Mouse (Mus musculus): ENCODE measurements around the gene Gm1604a. TPM values are rescaled to one million over a fixed set of nuclear protein-coding genes. Genes with fewer than 3 reads are reported as not detected.
A peak's percentile ranks its signal among the peaks of the same experiment; 100 is the strongest.
"Not testable (repeated sequence)": the region's sequence is repeated elsewhere in the genome, so short reads cannot be mapped to it uniquely, and the experiment has no call there.

Gene Gm1604a
- polyA plus RNA-seq, 1 experiment from 2014 or later, result not detected

- H3K9ac ChIP-seq; H3K27ac ChIP-seq; H3K4me3 ChIP-seq; H3K27me3 ChIP-seq; H3K9me3 ChIP-seq; H3K36me3 ChIP-seq; H3K4me2 ChIP-seq; ATAC-seq (ENCODE audit: low FRiP score); H3K4me1 ChIP-seq (replicated peaks): not testable (repeated sequence)
- WGBS, result no CpG with 5 or more reads among the region's 5 CpGs
These were observed 59.2 kb downstream of the Gm1604a start for GRCm38 (mm10) chr17:7084523-7084922.

- not testable (repeated sequence) for H3K4me2 ChIP-seq; ATAC-seq (ENCODE audit: low FRiP score)
- no CpG with 5 or more reads among the region's 12 CpGs for WGBS
These were observed 60.3 kb downstream of the Gm1604a start for GRCm38 (mm10) chr17:7085469-7086168.

GRCm38 (mm10) chr17:7086836-7087235 is 61.5 kb downstream of the Gm1604a start:
- H3K9me3 ChIP-seq; H3K4me2 ChIP-seq; H3K4me1 ChIP-seq (replicated peaks); ATAC-seq (ENCODE audit: low FRiP score); H3K27ac ChIP-seq; H3K27me3 ChIP-seq; H3K4me3 ChIP-seq; H3K36me3 ChIP-seq; H3K9ac ChIP-seq: not testable (repeated sequence)
- 61% methylated on average over 6 of the region's 8 CpGs for WGBS

More at GRCm38 (mm10) chr17:7085469-7086168, 60.3 kb downstream of the Gm1604a start:
- H3K9me3 ChIP-seq; H3K4me1 ChIP-seq (replicated peaks); H3K9ac ChIP-seq; H3K27ac ChIP-seq; H3K36me3 ChIP-seq; H3K4me3 ChIP-seq; H3K27me3 ChIP-seq: not testable (repeated sequence)

GRCm38 (mm10) chr17:7097835-7098519 is 72.6 kb downstream of the Gm1604a start:
- H3K4me3 ChIP-seq; H3K27ac ChIP-seq; H3K27me3 ChIP-seq; H3K4me2 ChIP-seq; H3K4me1 ChIP-seq (replicated peaks); H3K36me3 ChIP-seq; H3K9me3 ChIP-seq; H3K9ac ChIP-seq: not testable (repeated sequence)
- no CpG with 5 or more reads among the region's 12 CpGs for WGBS
- peak; percentile 84 for ATAC-seq (ENCODE audit: low FRiP score)

GRCm38 (mm10) chr17:7099096-7099495 is 73.7 kb downstream of the Gm1604a start:
- H3K27me3 ChIP-seq; H3K4me2 ChIP-seq; H3K27ac ChIP-seq; H3K9me3 ChIP-seq; H3K4me3 ChIP-seq; H3K9ac ChIP-seq; H3K36me3 ChIP-seq; H3K4me1 ChIP-seq (replicated peaks); ATAC-seq (ENCODE audit: low FRiP score): not testable (repeated sequence)
- 67% methylated on average over 7 of the region's 10 CpGs for WGBS

GRCm38 (mm10) chr17:7102945-7103344 is 77.6 kb downstream of the Gm1604a start:
- not testable (repeated sequence) for H3K4me1 ChIP-seq (replicated peaks); H3K4me3 ChIP-seq; H3K9ac ChIP-seq; H3K4me2 ChIP-seq; H3K27ac ChIP-seq; H3K36me3 ChIP-seq; H3K9me3 ChIP-seq; H3K27me3 ChIP-seq
- WGBS, result no CpG with 5 or more reads among the region's 7 CpGs
- peak; percentile 53; the same call in 1 of the 2 replicates for ATAC-seq (ENCODE audit: low FRiP score)

GRCm38 (mm10) chr17:7111658-7112057 is 86.3 kb downstream of the Gm1604a start:
- H3K4me3 ChIP-seq; H3K4me2 ChIP-seq; H3K27ac ChIP-seq; H3K9me3 ChIP-seq; H3K4me1 ChIP-seq (replicated peaks); H3K27me3 ChIP-seq; ATAC-seq (ENCODE audit: low FRiP score); H3K9ac ChIP-seq; H3K36me3 ChIP-seq: not testable (repeated sequence)
- WGBS, result 88% methylated on average over 3 of the region's 4 CpGs

- H3K9me3 ChIP-seq; H3K4me3 ChIP-seq; H3K4me2 ChIP-seq; ATAC-seq (ENCODE audit: low FRiP score); H3K4me1 ChIP-seq (replicated peaks); H3K9ac ChIP-seq; H3K36me3 ChIP-seq; H3K27ac ChIP-seq; H3K27me3 ChIP-seq: not testable (repeated sequence)
- WGBS, result 89% methylated on average over 8 of the region's 8 CpGs
These were observed 90.9 kb downstream of the Gm1604a start for GRCm38 (mm10) chr17:7116265-7116664.

- not testable (repeated sequence) for ATAC-seq (ENCODE audit: low FRiP score); H3K9me3 ChIP-seq; H3K9ac ChIP-seq; H3K4me2 ChIP-seq; H3K4me1 ChIP-seq (replicated peaks); H3K27ac ChIP-seq; H3K27me3 ChIP-seq; H3K36me3 ChIP-seq; H3K4me3 ChIP-seq
- WGBS, result 96% methylated on average over 3 of the region's 3 CpGs
These were observed 95.5 kb downstream of the Gm1604a start for GRCm38 (mm10) chr17:7120835-7121234.

- H3K4me3 ChIP-seq; H3K9me3 ChIP-seq; H3K4me2 ChIP-seq; H3K36me3 ChIP-seq; H3K27me3 ChIP-seq; H3K9ac ChIP-seq; H3K27ac ChIP-seq; H3K4me1 ChIP-seq (replicated peaks); ATAC-seq (ENCODE audit: low FRiP score): not testable (repeated sequence)
- 92% methylated on average over 11 of the region's 11 CpGs for WGBS
These were observed 97.2 kb downstream of the Gm1604a start for GRCm38 (mm10) chr17:7122554-7122953.

- H3K36me3 ChIP-seq; H3K4me2 ChIP-seq; H3K9me3 ChIP-seq; ATAC-seq (ENCODE audit: low FRiP score); H3K4me3 ChIP-seq; H3K27ac ChIP-seq; H3K4me1 ChIP-seq (replicated peaks); H3K27me3 ChIP-seq; H3K9ac ChIP-seq: not testable (repeated sequence)
- WGBS, result 90% methylated on average over 8 of the region's 10 CpGs
These were observed 101.1 kb downstream of the Gm1604a start for GRCm38 (mm10) chr17:7126475-7126874.

GRCm38 (mm10) chr17:7134002-7134401 is 108.6 kb downstream of the Gm1604a start:
- not testable (repeated sequence) for H3K9me3 ChIP-seq; H3K4me1 ChIP-seq (replicated peaks); ATAC-seq (ENCODE audit: low FRiP score); H3K4me3 ChIP-seq; H3K4me2 ChIP-seq; H3K27me3 ChIP-seq; H3K27ac ChIP-seq; H3K36me3 ChIP-seq; H3K9ac ChIP-seq
- no CpG with 5 or more reads among the region's 7 CpGs for WGBS

- H3K27ac ChIP-seq; H3K4me1 ChIP-seq (replicated peaks); H3K4me3 ChIP-seq; H3K9ac ChIP-seq; ATAC-seq (ENCODE audit: low FRiP score); H3K27me3 ChIP-seq; H3K4me2 ChIP-seq; H3K9me3 ChIP-seq; H3K36me3 ChIP-seq: not testable (repeated sequence)
- 89% methylated on average over 7 of the region's 8 CpGs for WGBS
These were observed 109.9 kb downstream of the Gm1604a start for GRCm38 (mm10) chr17:7135277-7135676.

All from hindbrain, embryonic 13.5 days (tissue).